Mouse (Mus musculus) kidney, adult 18-20 months (tissue): Measurements from ENCODE around the gene Fnip2.

Source experiments
- DNase-seq: peaks from one replicate; pipeline ENCODE4 v3.0.0; 2021

Fnip2 gene

GRCm38 (mm10) chr3:79411666-79412065 is 155.9 kb downstream of the Fnip2 start:
- no peak for DNase-seq

- no peak for DNase-seq
Measured at GRCm38 (mm10) chr3:79410629-79410995, 157.0 kb downstream of the Fnip2 start.

GRCm38 (mm10) chr3:79409927-79410628 is 157.5 kb downstream of the Fnip2 start:
- no peak for DNase-seq

GRCm38 (mm10) chr3:79408546-79408945 is 159.1 kb downstream of the Fnip2 start:
- DNase-seq, result no peak
